ENCODE assay signal across 19 mouse cellular contexts in genomic region chr6:140342881-140343280, GRCm38 (mm10).
DNase-seq lines count a peak whose midpoint lies in the region; ATAC-seq lines count a peak whose summit lies in the region.
"Had no signal": no experiment of that assay in that cellular context is flagged by ENCODE, and none has a peak within 500 bp of the region (broad histone marks: within the 10 kb centered on the region; RNA-seq: fewer than 3 reads in every experiment).

No protein-coding gene starts in this region.

- no peaks in the 10 kb centered on the region for H3K27me3 ChIP-seq in hindbrain, embryonic 11.5 days (ENCODE audit: control insufficient read depth, insufficient read depth, low read length)
- no peaks in the 10 kb centered on the region for H3K27me3 ChIP-seq in hindbrain, embryonic 10.5 days (ENCODE audit: insufficient read depth, poor library complexity, severe bottlenecking)
- H3K27me3 ChIP-seq in forebrain, embryonic 16.5 days (replicated peaks; ENCODE audit: control insufficient read depth, insufficient read depth, low read length), result no peaks in the 10 kb centered on the region
- no peaks in the 10 kb centered on the region for H3K27me3 ChIP-seq in hindbrain, embryonic 16.5 days (replicated peaks; ENCODE audit: control insufficient read depth, insufficient read depth, low read length)
- H3K27me3 ChIP-seq in neural tube, embryonic 13.5 days, result no peaks in the 10 kb centered on the region
- H3K27me3 ChIP-seq: embryonic facial prominence, embryonic 13.5 days; heart, embryonic 15.5 days; limb, embryonic 13.5 days; liver, embryonic 15.5 days had no signal

- 27% methylated on average over 1 of the region's 1 CpGs for WGBS in hindbrain, embryonic 11.5 days
- WGBS in hindbrain, embryonic 10.5 days, result 34% methylated on average over 1 of the region's 1 CpGs
- 13% methylated on average over 1 of the region's 1 CpGs for WGBS in forebrain, embryonic 16.5 days
- WGBS in hindbrain, embryonic 16.5 days, result 13% methylated on average over 1 of the region's 1 CpGs
- WGBS in neural tube, embryonic 13.5 days, result 14% methylated on average over 1 of the region's 1 CpGs

- H3K36me3 ChIP-seq in hindbrain, embryonic 11.5 days (ENCODE audit: control insufficient read depth, insufficient read depth, low read length), result no peaks in the 10 kb centered on the region
- H3K36me3 ChIP-seq in hindbrain, embryonic 10.5 days, result no peaks in the 10 kb centered on the region
- no peaks in the 10 kb centered on the region for H3K36me3 ChIP-seq in forebrain, embryonic 16.5 days (ENCODE audit: control insufficient read depth, insufficient read depth)
- H3K36me3 ChIP-seq in hindbrain, embryonic 16.5 days (ENCODE audit: control insufficient read depth, insufficient read depth, low read length), result no peaks in the 10 kb centered on the region
- no peaks in the 10 kb centered on the region for H3K36me3 ChIP-seq in neural tube, embryonic 13.5 days
- H3K36me3 ChIP-seq: embryonic facial prominence, embryonic 13.5 days; heart, embryonic 15.5 days; limb, embryonic 13.5 days; liver, embryonic 15.5 days had no signal

- H3K4me2 ChIP-seq in hindbrain, embryonic 11.5 days (replicated peaks; ENCODE audit: low read depth, low read length), result no peak overlapping the region
- H3K4me2 ChIP-seq in forebrain, embryonic 16.5 days (ENCODE audit: low read length), result no peak overlapping the region
- H3K4me2 ChIP-seq in hindbrain, embryonic 16.5 days (ENCODE audit: low read length), result no peak overlapping the region
- H3K4me2 ChIP-seq in neural tube, embryonic 13.5 days, result no peak overlapping the region
- H3K4me2 ChIP-seq: embryonic facial prominence, embryonic 13.5 days; heart, embryonic 15.5 days; limb, embryonic 13.5 days; liver, embryonic 15.5 days had no signal

- peaks cover 7% of the 10 kb centered on the region for H3K4me1 ChIP-seq in hindbrain, embryonic 11.5 days (replicated peaks; ENCODE audit: control insufficient read depth, insufficient read depth, low read length)
- peaks cover 28% of the 10 kb centered on the region for H3K4me1 ChIP-seq in hindbrain, embryonic 10.5 days (replicated peaks)
- peaks cover 9% of the 10 kb centered on the region for H3K4me1 ChIP-seq in forebrain, embryonic 16.5 days (replicated peaks; ENCODE audit: control insufficient read depth, insufficient read depth, low read length)
- H3K4me1 ChIP-seq in hindbrain, embryonic 16.5 days (ENCODE audit: control insufficient read depth, insufficient read depth, low read depth, low read length), result peaks cover 6% of the 10 kb centered on the region
- H3K4me1 ChIP-seq in neural tube, embryonic 13.5 days (replicated peaks), result peaks cover 26% of the 10 kb centered on the region
- H3K4me1 ChIP-seq: liver, embryonic 15.5 days had no signal

- peak; percentile 51 for DNase-seq in hindbrain, embryonic 11.5 days (ENCODE audit: low spot score)
- DNase-seq in hindbrain, embryonic 10.5 days (ENCODE audit: low spot score), result no peak
- DNase-seq in testis, postnatal 14 days (ENCODE audit: low spot score), result no peak
- DNase-seq in right cerebral cortex, postnatal 36 days (ENCODE audit: low spot score in 2 of 2), result no peak
- DNase-seq: adrenal gland, postnatal 10 days; cerebellum, adult 18-20 months; cerebellum, postnatal 36 days; gastrocnemius, adult 2 months; heart, adult 18-20 months; kidney, adult 8-10 months; kidney, postnatal 25 days; lung, postnatal 10 days had no signal

- H3K9me3 ChIP-seq in hindbrain, embryonic 11.5 days (ENCODE audit: control insufficient read depth, low read length), result no peaks in the 10 kb centered on the region
- 0 out of 2 replicates have a peak, but pooled peaks cover 2% of the 10 kb centered on the region for H3K9me3 ChIP-seq in hindbrain, embryonic 10.5 days
- no peaks in the 10 kb centered on the region for H3K9me3 ChIP-seq in forebrain, embryonic 16.5 days (ENCODE audit: control insufficient read depth, low read length)
- H3K9me3 ChIP-seq in hindbrain, embryonic 16.5 days (ENCODE audit: control insufficient read depth, low read length), result no peaks in the 10 kb centered on the region
- H3K9me3 ChIP-seq in neural tube, embryonic 13.5 days, result no peaks in the 10 kb centered on the region
- H3K9me3 ChIP-seq: heart, embryonic 15.5 days; limb, embryonic 13.5 days; liver, embryonic 15.5 days had no signal

- H3K4me3 ChIP-seq in hindbrain, embryonic 11.5 days (ENCODE audit: low read depth, low read length), result no peak overlapping the region
- H3K4me3 ChIP-seq in hindbrain, embryonic 10.5 days, result no peak overlapping the region
- H3K4me3 ChIP-seq in forebrain, embryonic 16.5 days (replicated peaks; ENCODE audit: low read length), result no peak overlapping the region
- H3K4me3 ChIP-seq in hindbrain, embryonic 16.5 days (ENCODE audit: low read length), result no peak overlapping the region
- no peak overlapping the region for H3K4me3 ChIP-seq in neural tube, embryonic 13.5 days
- H3K4me3 ChIP-seq: embryonic facial prominence, embryonic 13.5 days; gastrocnemius, adult 2 months; heart, embryonic 15.5 days; limb, embryonic 13.5 days; liver, embryonic 15.5 days had no signal

- no peak overlapping the region for H3K9ac ChIP-seq in hindbrain, embryonic 11.5 days (ENCODE audit: low read depth, low read length)
- no peak overlapping the region for H3K9ac ChIP-seq in forebrain, embryonic 16.5 days (replicated peaks; ENCODE audit: low read depth, low read length)
- H3K9ac ChIP-seq in hindbrain, embryonic 16.5 days (ENCODE audit: low read depth, low read length), result no peak overlapping the region
- no peak overlapping the region for H3K9ac ChIP-seq in neural tube, embryonic 13.5 days
- H3K9ac ChIP-seq: embryonic facial prominence, embryonic 13.5 days; heart, embryonic 15.5 days; limb, embryonic 13.5 days; liver, embryonic 15.5 days had no signal

- H3K27ac ChIP-seq in hindbrain, embryonic 11.5 days (ENCODE audit: low read depth, low read length), result no peak overlapping the region
- H3K27ac ChIP-seq in hindbrain, embryonic 10.5 days, result no peak overlapping the region
- no peak overlapping the region for H3K27ac ChIP-seq in forebrain, embryonic 16.5 days (ENCODE audit: low read length)
- H3K27ac ChIP-seq in hindbrain, embryonic 16.5 days (ENCODE audit: low read depth, low read length), result no peak overlapping the region
- H3K27ac ChIP-seq in neural tube, embryonic 13.5 days (replicated peaks), result no peak overlapping the region
- H3K27ac ChIP-seq: embryonic facial prominence, embryonic 13.5 days; gastrocnemius, adult 2 months; heart, embryonic 15.5 days; limb, embryonic 13.5 days; liver, embryonic 15.5 days had no signal

- ATAC-seq in hindbrain, embryonic 11.5 days (ENCODE audit: low FRiP score), result peak; percentile 70
- 0 out of 2 replicates have a peak, but pooled peaks have one; percentile 28 for ATAC-seq in forebrain, embryonic 16.5 days
- ATAC-seq in hindbrain, embryonic 16.5 days, result peak; percentile 57
- ATAC-seq in neural tube, embryonic 13.5 days (ENCODE audit: low read depth), result peak; percentile 75
